Mouse (Mus musculus) mesoderm, embryonic 11.5 days (tissue): ENCODE results near the gene Sf3b2.
A peak's percentile ranks its signal among the peaks of the same experiment; 100 is the strongest.

Source experiments
- DNase-seq: peaks from one replicate; pipeline ENCODE4 v3.0.0-alpha.2; 2012; ENCODE audit warnings: low read depth, low spot score

Gene Sf3b2

GRCm38 (mm10) chr19:5294972-5295735 lies at the start of gene Sf3b2:
Gene Sf3b2, minus strand, starts transcription at chr19:5295455.
- DNase-seq: peak; percentile 100

DNA sequence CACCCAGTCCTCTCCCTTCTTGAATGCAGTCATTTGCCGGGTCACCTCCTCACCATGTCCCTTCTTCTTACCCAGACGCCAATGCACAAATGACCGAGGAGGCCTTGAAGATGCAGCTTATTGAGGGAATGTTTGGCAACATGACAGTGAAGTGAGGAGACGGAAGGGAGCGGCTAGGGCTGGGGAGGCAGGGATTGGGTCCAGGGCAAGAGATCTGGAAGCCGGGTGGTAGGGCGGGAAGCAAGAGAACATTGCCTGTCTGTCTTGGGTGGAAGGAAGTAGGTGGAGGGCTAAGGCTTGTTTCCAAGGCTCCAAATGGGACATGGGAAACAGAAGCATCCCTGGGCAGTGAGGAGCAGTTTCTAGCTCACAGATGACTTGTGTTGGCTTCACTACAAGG lies 46.1 kb upstream of the Sf3b2 start:
- no peak for DNase-seq

DNA sequence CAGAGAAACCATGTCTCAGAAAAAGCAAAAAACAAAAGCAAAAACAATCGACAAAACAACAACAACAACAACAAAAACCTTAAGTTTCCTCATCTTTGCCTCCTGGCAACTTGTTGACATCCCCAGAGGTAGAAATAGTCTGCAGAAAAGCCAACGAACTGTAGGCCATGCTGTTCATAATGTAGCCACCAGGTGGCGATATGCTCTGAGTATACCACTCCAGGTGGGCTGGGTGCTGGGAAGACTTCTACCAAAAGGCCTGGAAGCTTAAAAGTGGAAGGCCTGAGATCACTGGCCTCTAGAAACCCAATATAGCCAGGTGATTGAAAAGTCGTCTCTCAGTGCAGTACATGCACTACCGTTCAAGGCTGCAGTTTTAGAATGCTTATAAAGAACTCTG lies 42.7 kb upstream of the Sf3b2 start:
- peak; percentile 77 for DNase-seq

GRCm38 (mm10) chr19:5335441-5335840 lies 40.2 kb upstream of the Sf3b2 start, which contains the start of gene Catsper1:
Gene Catsper1, plus strand, starts transcription at chr19:5335741.
- DNase-seq: no peak

- no peak for DNase-seq
Observed at GRCm38 (mm10) chr19:5334741-5335140, 39.5 kb upstream of the Sf3b2 start.

GRCm38 (mm10) chr19:5327970-5328369 lies 32.7 kb upstream of the Sf3b2 start:
- no peak for DNase-seq

GRCm38 (mm10) chr19:5323801-5324200 lies 28.5 kb upstream of the Sf3b2 start:
- no peak for DNase-seq

DNA sequence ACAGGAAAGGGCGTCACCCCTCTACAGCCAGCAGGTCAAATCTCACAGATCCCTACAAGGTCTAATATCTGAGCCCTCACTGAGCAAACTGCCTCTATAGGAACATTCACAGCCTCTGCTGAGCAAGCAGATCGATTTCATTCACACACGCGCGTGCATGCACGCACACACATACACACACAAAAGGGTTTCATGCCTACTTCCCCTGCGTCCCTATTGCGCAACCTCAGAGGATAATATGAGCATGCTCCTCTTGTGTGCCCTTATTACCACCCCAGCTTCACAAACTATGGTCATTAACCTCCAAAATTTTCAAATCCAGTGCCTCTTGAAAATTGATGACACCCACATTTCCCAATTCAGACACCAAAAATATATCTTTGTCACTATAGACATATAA lies 17.9 kb upstream of the Sf3b2 start:
- DNase-seq: no peak

DNA sequence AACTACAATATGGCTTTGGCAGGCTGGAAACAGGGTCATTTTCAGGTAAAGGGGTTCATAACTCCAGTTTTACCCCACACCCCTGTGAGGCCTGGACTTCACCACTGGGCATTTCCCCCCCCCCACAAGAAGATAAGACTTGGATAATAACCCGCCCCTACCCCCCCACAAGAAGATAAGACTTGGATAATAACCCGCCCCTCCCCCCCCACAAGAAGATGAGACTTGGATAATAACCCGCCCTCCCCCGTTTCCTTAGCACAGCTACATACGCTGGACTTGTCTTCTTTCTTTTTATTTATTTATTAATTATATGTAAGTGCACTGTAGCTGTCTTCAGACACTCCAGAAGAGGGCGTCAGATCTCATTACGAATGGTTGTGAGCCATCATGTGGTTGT lies 13.8 kb upstream of the Sf3b2 start:
- DNase-seq: peak; percentile 60

DNA sequence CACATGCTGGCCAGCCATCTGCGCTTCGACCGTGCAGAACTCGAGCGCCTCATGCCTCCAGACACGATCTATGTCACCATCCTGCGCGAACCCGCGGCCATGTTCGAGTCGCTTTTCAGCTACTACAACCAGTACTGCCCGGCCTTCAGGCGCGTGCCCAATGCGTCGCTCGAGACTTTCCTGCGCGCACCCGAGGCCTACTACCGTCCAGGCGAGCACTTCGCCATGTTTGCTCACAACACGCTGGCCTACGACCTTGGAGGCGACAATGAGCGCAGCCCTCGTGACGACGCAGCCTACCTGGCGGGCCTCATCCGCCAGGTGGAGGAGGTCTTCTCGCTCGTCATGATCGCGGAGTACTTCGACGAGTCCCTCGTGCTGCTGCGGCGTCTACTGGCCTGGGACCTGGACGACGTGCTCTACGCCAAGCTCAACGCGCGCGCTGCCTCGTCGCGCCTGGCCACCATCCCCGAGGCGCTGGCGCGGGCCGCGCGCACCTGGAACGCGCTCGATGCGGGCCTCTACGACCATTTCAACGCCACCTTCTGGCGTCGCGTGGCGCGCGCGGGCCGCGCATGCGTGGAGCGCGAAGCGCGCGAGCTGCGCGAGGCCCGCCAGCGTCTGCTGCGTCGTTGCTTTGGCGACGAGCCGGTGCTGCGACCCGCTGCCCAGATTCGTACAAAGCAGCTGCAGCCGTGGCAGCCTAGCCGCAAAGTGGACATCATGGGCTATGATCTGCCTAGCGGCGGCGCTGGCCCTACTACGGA lies 11.9 kb upstream of the Sf3b2 start:
- peak; percentile 34 for DNase-seq

DNA sequence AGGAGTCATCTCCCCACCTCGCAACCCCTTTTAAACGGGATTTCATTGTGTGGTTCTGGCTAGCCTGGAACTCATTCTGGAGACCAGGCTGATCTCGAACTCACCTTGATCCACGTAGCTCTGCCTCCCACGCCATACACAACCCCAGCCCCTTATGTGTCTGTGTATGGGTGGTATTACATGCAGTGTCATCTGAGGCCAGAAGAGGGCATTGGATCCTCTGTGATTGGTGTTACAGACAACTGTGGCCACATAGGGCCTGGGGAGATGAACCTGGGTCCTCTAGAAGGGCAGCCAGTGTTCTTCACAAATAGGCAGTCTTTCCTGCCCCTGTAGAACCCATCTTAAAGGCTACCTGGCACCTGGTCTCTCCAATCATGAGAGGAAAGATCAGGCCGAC lies 11.0 kb upstream of the Sf3b2 start:
- no peak for DNase-seq

- peak; percentile 47 for DNase-seq
Observed at GRCm38 (mm10) chr19:5302455-5302854, 7.2 kb upstream of the Sf3b2 start.

DNA sequence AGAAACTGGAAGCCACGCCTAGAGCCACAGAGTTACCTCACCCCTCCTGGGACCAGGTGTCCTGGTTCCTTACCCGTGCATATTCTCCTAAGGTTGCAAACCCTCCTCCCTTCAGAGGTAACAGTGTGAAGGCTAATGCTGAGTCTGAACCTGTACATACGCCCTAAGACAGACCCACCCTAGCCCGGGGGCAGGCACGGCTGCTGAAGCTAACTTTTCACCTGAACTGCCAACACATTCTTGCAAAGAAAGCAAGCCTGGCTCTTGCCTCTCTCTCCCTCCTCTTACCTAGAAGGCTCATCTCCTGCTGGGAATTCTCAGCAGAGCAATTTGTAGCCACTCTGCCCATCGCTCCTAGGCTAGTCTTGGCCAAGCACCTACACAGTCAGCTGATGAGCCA lies 5.3 kb upstream of the Sf3b2 start:
- no peak for DNase-seq

GRCm38 (mm10) chr19:5297903-5298800 lies 2.9 kb upstream of the Sf3b2 start, which contains the start of gene Gal3st3:
Gene Gal3st3, plus strand, starts transcription at chr19:5298331.
- DNase-seq: peak; percentile 44

DNA sequence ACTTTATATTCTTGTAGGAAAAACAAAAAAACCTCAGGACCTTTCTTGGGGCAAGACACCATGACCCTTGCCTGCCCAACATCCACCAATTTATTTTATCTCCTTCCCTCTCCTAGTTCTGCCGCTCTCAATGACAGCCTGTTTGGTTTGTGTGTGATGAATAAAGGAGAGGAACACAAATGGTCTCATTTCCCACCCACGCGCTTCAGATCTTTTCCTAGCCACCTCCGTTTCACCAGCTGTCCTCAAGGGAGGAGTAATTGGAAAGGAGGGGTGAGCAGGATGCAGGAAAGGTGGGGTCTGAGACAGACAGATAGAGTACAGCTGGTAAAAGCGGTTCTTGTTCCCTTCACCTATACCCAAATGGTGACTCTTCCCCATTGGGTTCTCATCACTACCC lies 1.4 kb upstream of the Sf3b2 start:
- DNase-seq: no peak

- no peak for DNase-seq
Observed at GRCm38 (mm10) chr19:5295736-5296075, 451 bp upstream of the Sf3b2 start.

DNA sequence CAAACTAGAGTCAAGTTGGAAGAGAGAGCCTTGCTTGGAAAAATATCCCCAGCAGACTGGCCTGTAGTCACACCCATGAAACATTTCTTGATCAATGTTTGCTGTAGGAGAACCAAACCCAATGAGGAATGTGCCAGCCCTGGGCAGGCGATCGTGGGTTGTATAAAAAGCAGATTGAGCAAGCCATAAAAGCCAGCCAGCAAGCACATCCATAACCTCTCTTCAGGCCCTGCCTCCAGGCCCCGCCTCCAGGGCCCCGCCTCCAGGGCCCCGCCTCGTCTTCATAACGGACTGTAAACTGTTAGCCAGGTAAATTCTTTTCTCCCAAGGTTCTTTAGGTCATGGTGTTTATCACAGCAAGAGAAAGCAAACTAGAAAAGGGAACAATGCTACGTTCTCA lies 16.9 kb downstream of the Sf3b2 start:
- DNase-seq: no peak

DNA sequence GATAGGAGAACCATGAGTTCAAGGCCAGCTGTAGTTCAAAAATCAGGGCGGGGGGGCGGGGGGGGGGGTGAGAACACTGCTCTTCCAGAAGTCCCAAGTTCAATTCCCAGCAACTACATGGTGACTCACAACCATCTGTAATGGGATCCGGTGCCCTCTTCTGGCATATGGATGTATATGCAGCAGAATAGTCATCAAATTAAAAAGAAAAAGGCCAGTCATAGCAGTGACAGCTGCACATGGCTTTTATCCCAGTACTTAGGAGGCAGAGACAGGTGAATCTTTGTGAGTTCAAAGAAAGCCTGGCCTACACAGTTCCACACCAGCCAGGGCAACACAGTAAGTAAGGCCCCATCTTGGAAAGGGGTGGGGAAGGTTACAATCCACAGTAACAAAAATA lies 18.1 kb downstream of the Sf3b2 start:
- DNase-seq: peak; percentile 12

- DNase-seq: no peak
Observed at GRCm38 (mm10) chr19:5276531-5276930, 18.7 kb downstream of the Sf3b2 start.

DNA sequence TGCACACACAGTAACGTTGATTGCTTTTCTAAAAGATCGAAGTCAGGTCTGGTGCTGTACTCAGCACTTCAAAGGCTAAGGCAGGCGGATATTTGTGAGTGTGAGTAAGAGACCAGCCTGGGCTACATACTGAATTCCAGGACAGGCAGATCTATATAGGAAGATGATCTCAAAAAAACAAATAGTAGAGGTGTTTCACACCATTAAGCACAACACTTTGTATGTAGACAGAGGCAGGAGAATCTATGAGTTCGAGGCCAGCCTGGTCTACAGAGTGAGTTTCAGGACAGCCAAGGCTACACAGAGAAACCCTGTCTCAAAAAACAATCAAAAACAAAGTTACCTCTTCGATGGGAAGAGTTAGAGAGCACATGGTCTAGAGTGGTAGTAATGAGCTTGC lies 19.5 kb downstream of the Sf3b2 start:
- no peak for DNase-seq

DNA sequence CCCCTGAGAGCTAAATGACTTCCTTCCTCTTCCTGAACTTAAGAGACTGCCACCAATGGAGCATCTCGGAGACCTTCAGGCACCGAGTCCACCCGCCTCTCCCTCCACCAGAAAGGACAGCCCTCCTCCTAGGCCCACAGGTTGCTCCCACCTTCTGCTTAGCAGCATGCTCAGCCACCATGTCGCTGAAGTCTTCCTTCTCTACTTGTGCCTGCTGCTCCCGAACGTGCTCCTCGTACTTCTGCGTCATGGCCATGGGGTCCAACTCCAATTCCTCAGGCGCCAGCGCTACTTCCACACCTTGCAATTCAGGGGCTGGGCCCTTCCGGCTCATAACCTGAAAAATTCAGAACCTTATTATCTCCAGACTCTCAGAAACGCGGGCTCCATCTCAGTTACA lies 20.6 kb downstream of the Sf3b2 start:
- no peak for DNase-seq

GRCm38 (mm10) chr19:5273916-5274315 lies 21.3 kb downstream of the Sf3b2 start:
- no peak for DNase-seq
